Mouse (Mus musculus) spleen, adult 18-20 months (tissue): ENCODE data around the gene Spag6l.
A peak's percentile ranks its signal among the peaks of the same experiment; 100 is the strongest.
"Not testable (repeated sequence)": the region's sequence is repeated elsewhere in the genome, so short reads cannot be mapped to it uniquely, and the experiment has no call there.

ENCODE experiments used
- DNase-seq, 2 experiments: peaks; one replicate each; pipeline ENCODE4 v3.0.0; 2022; ENCODE audit warnings: mixed read lengths in 2 of 2

Spag6l gene

DNA sequence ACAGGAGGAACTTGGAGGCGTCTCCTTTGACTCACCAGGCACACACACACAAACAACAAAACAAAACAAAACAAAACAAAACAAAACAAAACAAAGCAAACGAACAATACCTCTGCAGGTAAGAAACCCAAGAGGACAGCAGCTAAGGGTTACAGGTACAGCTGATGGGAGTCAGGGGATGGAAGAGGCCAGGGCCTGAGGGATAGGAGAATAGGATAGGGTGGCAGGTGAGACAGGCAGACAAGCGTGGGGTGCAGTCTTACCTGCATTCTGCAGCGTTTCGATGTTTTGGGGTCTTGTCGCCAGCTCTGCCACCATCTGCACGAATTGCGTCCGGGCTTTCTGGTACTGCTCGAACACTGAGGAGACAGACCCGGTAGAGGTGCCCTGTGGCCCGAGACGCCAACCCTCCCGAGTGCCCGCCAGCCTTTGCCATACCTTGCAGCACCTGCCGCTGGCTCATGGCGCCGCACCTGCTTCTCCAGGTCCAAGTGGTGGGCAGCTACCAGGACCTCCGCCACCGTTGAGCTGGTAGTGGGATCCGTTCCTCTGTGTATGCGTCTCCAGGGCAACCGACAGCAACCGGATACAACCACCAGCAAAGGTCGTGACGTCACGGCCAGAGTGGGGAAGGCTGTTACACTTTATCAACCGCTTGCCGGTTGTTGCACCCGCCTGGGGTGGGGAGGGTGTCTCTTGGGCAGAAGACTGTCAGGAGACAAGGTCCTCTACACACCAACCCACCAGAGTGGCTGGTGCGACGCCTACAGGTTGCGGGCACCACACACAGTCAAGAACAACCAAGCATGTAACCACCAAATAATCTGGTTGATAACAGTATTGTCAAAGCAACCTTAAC is at the start of gene Spag6l:
Spag6l (minus strand) TSS at position 700 of the 859 bp plus-strand sequence.
- peak; percentile 33 to 49 for DNase-seq

DNA sequence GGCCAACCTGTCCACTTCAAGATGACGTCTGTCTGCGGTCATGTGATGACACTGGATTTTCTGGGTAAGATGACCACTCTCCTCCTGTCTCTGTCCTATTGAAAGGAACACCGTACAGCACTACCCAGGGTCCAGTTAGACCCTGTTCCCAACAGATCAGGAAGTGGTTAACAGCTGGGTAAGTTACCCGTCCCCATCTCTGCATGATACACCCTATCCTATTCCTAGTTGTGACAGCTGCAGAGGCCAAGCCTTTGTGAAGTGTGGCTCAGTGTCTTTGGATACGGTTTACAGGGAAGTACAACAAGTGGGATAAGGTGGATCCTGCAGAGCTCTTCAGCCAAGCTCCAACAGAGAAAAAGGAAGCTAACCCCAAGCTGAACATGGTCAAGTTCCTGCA is 49.8 kb upstream of the Spag6l start:
- DNase-seq = no peak

DNA sequence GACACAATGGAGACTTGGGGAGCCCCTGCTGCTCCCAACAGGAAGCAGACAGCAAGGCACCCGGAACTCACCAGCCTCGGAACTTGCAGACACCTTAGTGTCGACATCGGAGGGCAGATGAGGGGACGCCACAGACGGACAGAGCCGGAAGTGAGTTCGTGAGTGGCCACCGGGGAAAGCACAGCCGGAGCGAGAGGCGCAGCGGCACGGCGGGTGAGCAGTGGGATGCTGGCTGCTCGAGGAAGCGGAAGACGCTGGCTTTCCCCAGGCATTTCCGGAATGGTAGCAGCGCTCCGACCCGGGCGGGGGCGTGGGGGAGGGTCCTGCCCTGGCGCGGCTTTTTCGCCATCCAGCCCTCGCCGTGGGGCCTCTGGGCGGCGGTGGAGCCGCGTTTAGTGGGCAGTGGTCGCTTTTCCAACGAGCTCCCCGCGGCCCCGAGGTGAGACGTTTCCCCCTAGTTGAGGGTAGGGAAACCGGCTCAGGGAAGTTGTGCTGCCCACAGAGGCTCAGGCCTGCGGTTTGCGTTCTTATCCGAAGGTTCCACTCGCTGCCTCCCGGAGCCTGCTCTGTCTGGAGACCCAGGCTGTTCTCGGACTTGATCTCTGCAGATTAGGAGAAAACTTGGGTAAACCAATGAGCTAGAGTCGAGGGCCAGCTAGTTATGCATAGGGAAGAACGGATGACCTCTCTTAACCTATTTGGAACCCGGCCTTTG is 41.5 kb upstream of the Spag6l start, which contains the start of the genes Top3b and Vpreb1:
Top3b (plus strand) TSS at position 120 of the 715 bp plus-strand sequence.
Vpreb1 (minus strand) TSS at position 227 of the 715 bp plus-strand sequence.
- peak; percentile 74 to 79 for DNase-seq

DNA sequence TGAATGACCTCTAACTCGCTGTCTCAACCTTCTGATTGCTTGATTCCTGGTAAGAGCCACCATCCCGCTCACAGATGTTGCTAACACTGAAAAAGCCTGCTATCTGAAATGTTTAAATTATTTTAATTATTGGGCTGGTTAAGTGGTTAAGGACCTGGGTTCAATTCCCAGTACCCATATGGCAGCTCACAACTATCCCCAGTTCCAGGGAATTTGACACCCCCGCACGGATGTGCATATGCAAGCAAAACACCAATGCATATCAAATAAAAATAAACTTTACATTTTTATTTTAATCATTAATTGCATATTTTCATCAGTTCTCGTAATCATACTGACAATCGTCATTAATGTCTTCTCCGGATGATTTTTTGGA is 41.0 kb upstream of the Spag6l start:
- no peak for DNase-seq

- no peak for DNase-seq
Measured at GRCm38 (mm10) chr16:16865696-16866561, 36.7 kb upstream of the Spag6l start.

DNA sequence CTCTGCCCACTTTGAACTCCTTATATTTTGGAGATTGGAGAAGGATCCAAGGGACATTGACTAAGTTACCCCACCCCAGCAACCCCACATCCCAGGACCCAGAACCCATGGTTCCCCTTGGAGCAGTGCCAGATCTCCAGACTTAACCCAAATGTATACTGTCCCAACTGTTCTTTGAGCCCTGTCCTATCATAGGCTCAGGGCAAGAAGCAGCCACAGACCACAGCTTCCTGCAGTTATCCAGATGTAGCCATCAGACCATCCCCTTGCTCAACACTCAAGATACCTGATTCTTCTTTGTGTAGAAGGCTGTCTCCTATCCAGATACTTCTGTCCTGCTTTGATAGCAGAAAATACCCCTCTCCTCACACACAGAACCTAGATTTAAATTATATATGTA is 36.0 kb upstream of the Spag6l start:
- no peak for DNase-seq

GRCm38 (mm10) chr16:16863978-16864377 is 34.7 kb upstream of the Spag6l start, which contains the start of gene Igll1:
Gene Igll1 (minus strand): TSS chr16:16863985.
- DNase-seq = no peak

DNA sequence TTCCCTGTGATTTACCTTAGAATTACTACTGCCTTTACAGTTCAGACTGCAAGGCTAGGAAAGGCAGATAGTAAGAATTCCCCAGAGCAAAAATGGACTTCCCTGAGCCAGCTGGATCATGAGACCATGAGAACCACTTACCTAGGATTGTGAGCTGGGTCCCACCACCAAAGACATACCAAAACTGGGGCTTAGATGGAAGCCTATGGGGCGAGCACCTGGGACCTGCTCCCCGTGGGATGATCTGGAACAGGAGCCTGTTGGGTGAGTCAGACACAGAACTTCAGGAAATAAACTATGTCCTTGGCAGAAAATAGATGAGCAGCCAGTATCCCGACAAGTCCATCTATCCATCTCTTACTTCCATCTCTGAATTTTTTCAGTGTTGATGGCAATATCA is 33.0 kb upstream of the Spag6l start:
- DNase-seq = no peak

DNA sequence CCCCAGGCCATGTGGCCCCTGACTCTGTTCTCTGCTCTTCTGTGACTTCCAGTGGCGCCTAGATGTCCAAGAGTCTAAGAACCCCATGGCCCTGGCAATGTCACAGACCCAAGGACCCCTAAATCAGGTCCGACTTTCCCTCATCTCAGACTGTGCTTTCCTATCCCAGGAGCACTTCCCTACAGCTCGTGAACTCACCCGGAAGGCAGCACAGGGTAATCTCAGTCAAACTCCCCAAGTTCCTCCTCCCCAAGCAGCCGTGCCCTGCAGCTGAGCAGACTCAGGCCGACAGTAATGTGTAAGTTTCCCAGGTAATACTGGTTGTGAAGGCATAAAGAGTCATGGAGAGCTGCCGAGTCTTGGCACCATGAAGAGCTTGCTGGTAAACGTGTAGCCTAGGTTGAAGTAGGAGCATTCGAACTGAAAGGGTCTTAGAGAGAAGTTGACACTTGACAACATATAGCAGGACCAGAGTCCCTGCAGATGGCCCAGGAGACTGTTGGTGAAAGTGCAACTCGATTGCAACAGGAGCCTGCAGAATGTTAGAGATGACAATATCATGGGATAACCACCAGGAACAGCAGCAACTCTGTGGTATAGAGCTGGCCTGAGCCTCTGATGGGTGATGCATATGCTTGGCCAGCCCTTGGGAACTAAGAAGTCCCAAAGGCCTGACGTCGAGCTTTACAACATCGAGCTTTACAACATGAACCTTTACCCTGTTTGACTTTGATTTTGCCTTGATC is 27.6 kb upstream of the Spag6l start:
- no peak for DNase-seq

- DNase-seq = not testable (repeated sequence)
Measured at GRCm38 (mm10) chr16:16856054-16856453, 26.8 kb upstream of the Spag6l start.

DNA sequence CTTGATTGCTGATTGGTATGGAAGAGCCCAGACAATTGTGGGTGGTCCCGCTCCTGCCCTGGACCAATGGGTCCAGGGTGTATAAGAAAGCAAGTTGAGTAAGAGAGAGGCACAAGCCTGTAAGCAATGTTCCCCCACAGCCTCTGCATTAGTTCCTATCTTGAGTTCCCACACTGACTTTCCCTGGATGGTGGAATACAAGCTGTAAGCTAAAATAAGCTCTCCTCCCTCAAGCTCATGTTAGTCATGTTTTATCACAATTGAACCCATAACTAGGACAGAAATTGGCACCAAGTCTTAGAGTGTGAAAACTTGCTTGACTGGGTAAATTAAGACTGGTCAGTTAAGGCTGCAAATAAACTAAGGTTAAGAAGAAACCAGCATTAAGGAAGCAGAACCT is 26.3 kb upstream of the Spag6l start:
- no peak for DNase-seq

GRCm38 (mm10) chr16:16854836-16855235 is 25.6 kb upstream of the Spag6l start:
- DNase-seq = peak; percentile 25 to 73

DNA sequence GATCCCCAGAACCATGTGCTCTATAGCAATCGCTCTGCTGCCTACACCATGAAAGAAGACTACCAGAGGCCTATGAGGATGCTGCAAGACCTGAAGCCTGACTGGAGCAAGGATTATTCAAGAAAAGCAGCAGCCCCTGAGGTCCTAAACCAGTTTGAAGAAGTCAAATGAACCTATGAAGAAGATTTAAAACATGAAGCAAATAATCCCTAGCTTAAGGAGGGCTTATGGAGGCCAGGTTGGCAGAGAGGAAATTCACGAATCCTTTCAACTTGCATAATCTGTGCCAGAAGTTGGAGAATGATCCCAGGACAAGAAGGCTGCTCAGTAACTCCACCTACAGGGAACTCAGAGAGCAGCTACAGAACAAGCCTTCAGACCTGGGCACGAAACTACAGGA is 23.2 kb upstream of the Spag6l start:
- DNase-seq = no peak

DNA sequence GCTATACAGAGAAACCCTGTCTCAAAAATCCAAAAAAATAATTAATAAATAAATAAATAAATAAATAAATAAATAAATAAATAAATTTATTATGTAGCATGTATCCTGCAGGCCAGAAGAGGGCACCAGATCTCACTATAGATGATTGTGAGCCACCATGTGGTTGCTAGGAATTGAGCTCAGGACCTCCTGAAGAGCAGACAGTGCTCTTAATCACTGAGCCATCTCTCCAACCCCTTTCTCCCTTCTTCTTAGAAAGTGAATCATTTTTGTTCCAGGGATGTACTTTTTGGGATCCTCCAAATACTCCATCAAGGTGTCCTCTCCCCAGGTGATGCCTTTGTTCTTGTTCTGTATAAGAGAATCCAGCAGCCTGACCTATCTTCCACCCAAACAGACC is 19.9 kb upstream of the Spag6l start:
- DNase-seq = no peak

DNA sequence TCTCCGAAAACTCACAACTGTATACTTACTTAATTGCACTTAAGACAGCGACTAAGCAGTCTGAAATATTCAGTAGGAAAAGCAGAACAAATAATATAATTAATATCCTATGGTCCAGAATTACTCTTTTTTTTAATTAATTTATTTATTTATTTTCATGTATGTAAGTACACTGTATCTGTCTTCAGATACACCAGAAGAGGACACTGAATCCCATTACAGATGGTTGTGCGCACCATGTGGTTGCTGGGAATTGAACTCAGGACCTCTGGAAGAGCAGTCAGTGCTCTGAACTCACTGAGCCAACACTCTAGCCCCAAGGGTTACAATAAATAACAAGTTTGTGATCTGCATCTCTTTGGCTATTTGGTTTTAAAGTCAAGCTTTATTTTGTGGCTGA is 415 bp upstream of the Spag6l start:
- no peak for DNase-seq

- DNase-seq = no peak
Measured at GRCm38 (mm10) chr16:16826223-16826622, 3.0 kb downstream of the Spag6l start.

- DNase-seq = no peak
Measured at GRCm38 (mm10) chr16:16825476-16825875, 3.8 kb downstream of the Spag6l start.

GRCm38 (mm10) chr16:16806325-16806724 is 22.9 kb downstream of the Spag6l start:
- no peak for DNase-seq
